Mouse (Mus musculus): ENCODE results near the gene Cdca4. TPM values are rescaled to one million over a fixed set of nuclear protein-coding genes. Genes with fewer than 3 reads are reported as not detected.

Gene Cdca4
- total RNA-seq, 1 experiment = 78.2 TPM

DNA sequence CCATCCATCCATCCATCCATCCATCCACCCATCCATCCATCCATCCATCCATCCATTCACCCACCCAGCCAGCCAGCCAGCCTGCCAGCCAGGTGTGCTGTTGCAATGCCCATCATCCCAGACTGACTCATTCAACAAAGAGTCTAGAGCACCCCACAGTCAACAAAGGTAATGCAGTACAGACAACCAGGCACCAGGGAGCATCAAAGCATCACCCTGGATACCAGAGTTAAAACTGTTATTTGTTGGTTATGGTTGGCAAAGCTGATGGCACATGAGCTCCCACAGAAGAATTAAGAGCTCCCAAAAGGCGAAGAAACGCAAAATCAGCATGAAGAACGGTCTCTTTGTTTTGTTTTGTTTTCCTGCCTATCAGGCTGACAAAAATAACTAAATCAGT lies 27.1 kb upstream of the Cdca4 start:
- no peak overlapping the region for H3K9ac ChIP-seq (ENCODE audit: insufficient read depth, low read depth, low read length, poor library complexity, severe bottlenecking)
- TF ChIP-seq HCFC1 (IDR thresholded peaks at IDR 0.05; ENCODE audit: borderline replicate concordance, insufficient read depth, low read length) (no peak), ZNF384 (IDR thresholded peaks at IDR 0.05; ENCODE audit: low read depth, low read length) (no peak), MAFK (IDR thresholded peaks at IDR 0.05; ENCODE audit: insufficient read depth, low read depth, low read length) (no peak), CHD2 (IDR thresholded peaks at IDR 0.05; ENCODE audit: low read depth, low read length) (no peak), ZC3H11A (IDR thresholded peaks at IDR 0.05; ENCODE audit: borderline replicate concordance, low read depth, low read length) (no peak)
- in situ Hi-C loops (cut with MboI; ENCODE audit: low sequenced_read_pairs in 2 of 2, unreplicated experiment in 2 of 2) = no loop called here
- no peak overlapping the region for H3K27ac ChIP-seq (ENCODE audit: insufficient read depth, low read depth, low read length, poor library complexity, severe bottlenecking)
- H3K9me3 ChIP-seq (ENCODE audit: control insufficient read depth, insufficient read depth, low read depth, low read length) = no peaks in the 10 kb centered on the region
- peaks cover 2 to 12% of the 10 kb centered on the region in 2 experiments; a peak in 2 of 4 replicates for H3K4me1 ChIP-seq (ENCODE audit: control insufficient read depth in 2 of 2, insufficient read depth in 2 of 2, low read length in 2 of 2, poor library complexity in 1 of 2)
- H3K4me3 ChIP-seq (ENCODE audit: insufficient read depth in 1 of 2, low read depth in 1 of 2, low read length in 2 of 2, poor library complexity in 1 of 2, severe bottlenecking in 1 of 2) = no peak overlapping the region
- no peaks in the 10 kb centered on the region for H3K36me3 ChIP-seq (ENCODE audit: control insufficient read depth, insufficient read depth, low read length, poor library complexity, severe bottlenecking)
- DNase-seq (ENCODE audit: low read depth, low spot score) = no peak

DNA sequence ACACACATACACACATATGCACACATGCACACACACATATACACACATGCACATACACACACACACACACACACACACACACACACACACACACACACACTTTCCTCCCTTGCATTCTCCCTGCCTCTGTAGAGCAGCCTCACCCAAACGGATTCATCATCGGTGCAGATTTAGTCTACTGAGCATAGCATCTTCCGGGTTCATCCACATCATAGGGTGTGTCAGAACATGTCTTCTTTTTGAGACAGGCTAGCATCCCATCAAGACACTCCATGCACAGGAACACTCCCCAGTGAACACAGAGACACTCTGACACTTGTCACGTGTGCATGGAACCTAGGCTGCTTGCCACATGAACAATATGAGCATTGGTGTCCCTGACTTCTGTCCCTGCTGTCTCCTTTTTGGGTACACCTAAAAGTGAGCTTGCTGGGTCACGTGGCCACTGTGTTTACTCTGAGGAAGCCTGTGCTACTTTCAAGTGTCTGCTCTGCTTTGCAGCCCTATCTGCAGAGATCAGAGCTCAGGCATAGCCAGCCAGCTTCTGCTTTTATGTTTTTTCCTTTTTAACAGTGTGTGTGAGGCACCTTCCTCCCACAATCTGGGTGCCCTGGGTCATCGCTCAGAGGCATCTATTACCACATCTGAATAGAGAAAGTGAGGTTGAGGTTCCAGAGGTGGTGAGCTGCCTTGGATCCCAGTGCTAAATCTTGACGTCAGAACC lies 25.5 kb upstream of the Cdca4 start:
- H3K4me3 ChIP-seq (ENCODE audit: insufficient read depth in 1 of 2, low read depth in 1 of 2, low read length in 2 of 2, poor library complexity in 1 of 2, severe bottlenecking in 1 of 2) = no peak overlapping the region
- no peak for DNase-seq (ENCODE audit: low read depth, low spot score)
- no peaks in the 10 kb centered on the region for H3K36me3 ChIP-seq (ENCODE audit: control insufficient read depth, insufficient read depth, low read length, poor library complexity, severe bottlenecking)
- no peak overlapping the region for H3K9ac ChIP-seq (ENCODE audit: insufficient read depth, low read depth, low read length, poor library complexity, severe bottlenecking)
- H3K27ac ChIP-seq (ENCODE audit: insufficient read depth, low read depth, low read length, poor library complexity, severe bottlenecking) = no peak overlapping the region
- H3K4me1 ChIP-seq (ENCODE audit: control insufficient read depth in 2 of 2, insufficient read depth in 2 of 2, low read length in 2 of 2, poor library complexity in 1 of 2) = peaks cover 2 to 20% of the 10 kb centered on the region in 2 experiments; a peak in 2 of 4 replicates
- TF ChIP-seq ZNF384 (IDR thresholded peaks at IDR 0.05; ENCODE audit: low read depth, low read length) = no peak
- no peak for TF ChIP-seq ZC3H11A (IDR thresholded peaks at IDR 0.05; ENCODE audit: borderline replicate concordance, low read depth, low read length)
- TF ChIP-seq HCFC1 (IDR thresholded peaks at IDR 0.05; ENCODE audit: borderline replicate concordance, insufficient read depth, low read length) = no peak
- no peak for TF ChIP-seq MAFK (IDR thresholded peaks at IDR 0.05; ENCODE audit: insufficient read depth, low read depth, low read length)
- TF ChIP-seq CHD2 (IDR thresholded peaks at IDR 0.05; ENCODE audit: low read depth, low read length) = no peak
- no peaks in the 10 kb centered on the region for H3K9me3 ChIP-seq (ENCODE audit: control insufficient read depth, insufficient read depth, low read depth, low read length)
- in situ Hi-C loops (cut with MboI; ENCODE audit: low sequenced_read_pairs in 2 of 2, unreplicated experiment in 2 of 2) = no loop called here

DNA sequence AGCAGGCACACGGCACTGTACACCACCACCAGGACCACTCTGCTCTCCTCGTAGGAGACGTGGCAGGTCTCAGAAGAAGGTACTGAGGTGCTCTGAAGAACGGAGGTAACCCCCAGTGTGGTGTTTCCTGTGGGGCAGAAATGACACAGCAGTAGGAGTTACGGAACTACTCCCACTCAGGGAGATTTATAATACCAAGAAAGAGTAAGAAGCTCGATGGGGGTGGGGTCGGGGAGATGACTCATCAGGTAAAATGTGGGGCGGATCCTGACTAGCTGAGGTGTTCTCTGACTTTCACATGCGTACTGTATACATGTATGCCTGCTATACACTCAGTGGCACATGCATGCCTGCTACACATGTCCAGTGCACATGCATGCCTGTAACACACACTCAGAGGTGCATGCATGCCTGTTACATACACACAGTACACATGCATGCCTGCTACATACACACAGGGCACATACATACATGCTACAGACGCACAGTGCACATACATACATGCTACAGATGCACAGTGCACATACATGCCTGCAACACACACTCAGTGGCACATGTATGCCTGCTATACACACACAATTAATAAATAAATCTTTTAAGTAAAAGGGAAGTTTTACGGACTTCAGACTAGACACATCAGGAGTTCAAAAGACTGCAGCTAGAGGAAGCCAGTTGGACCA lies 24.0 kb upstream of the Cdca4 start:
- in situ Hi-C loops (cut with MboI; ENCODE audit: low sequenced_read_pairs in 2 of 2, unreplicated experiment in 2 of 2) = no loop called here
- TF ChIP-seq CHD2 (IDR thresholded peaks at IDR 0.05; ENCODE audit: low read depth, low read length) = no peak
- no peak for TF ChIP-seq ZC3H11A (IDR thresholded peaks at IDR 0.05; ENCODE audit: borderline replicate concordance, low read depth, low read length)
- TF ChIP-seq HCFC1 (IDR thresholded peaks at IDR 0.05; ENCODE audit: borderline replicate concordance, insufficient read depth, low read length) = no peak
- TF ChIP-seq MAFK (IDR thresholded peaks at IDR 0.05; ENCODE audit: insufficient read depth, low read depth, low read length) = no peak
- TF ChIP-seq ZNF384 (IDR thresholded peaks at IDR 0.05; ENCODE audit: low read depth, low read length) = no peak
- Histone ChIP-seq H3K36me3 (ENCODE audit: control insufficient read depth, insufficient read depth, low read length, poor library complexity, severe bottlenecking) (no peaks in the 10 kb centered on the region), H3K4me1 (ENCODE audit: control insufficient read depth in 2 of 2, insufficient read depth in 2 of 2, low read length in 2 of 2, poor library complexity in 1 of 2) (peaks cover 2 to 20% of the 10 kb centered on the region in 2 experiments; a peak in 2 of 4 replicates), H3K27ac (ENCODE audit: insufficient read depth, low read depth, low read length, poor library complexity, severe bottlenecking) (no peak overlapping the region), H3K9me3 (ENCODE audit: control insufficient read depth, insufficient read depth, low read depth, low read length) (no peaks in the 10 kb centered on the region), H3K9ac (ENCODE audit: insufficient read depth, low read depth, low read length, poor library complexity, severe bottlenecking) (no peak overlapping the region), H3K4me3 (ENCODE audit: insufficient read depth in 1 of 2, low read depth in 1 of 2, low read length in 2 of 2, poor library complexity in 1 of 2, severe bottlenecking in 1 of 2) (no peak overlapping the region)
- no peak for DNase-seq (ENCODE audit: low read depth, low spot score)

DNA sequence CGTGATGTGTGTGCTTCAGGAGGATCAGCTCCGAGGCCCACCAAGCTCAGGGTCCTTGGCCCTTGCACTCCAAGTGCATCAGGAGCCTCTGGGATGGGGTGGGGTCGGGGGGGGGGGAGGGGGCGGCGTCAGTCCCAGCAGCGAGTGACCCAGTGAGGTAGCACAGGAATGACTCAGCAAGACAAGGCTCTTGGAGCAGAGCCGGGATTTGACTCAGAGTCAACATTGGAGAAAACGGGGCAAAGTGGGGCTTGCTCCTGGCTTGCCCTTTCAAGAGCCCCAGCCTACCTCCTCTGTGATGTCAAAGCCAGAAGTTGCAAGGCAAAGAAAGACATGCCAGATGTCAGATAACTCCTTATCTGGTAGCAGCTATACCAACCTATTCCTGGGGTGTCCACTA lies 21.9 kb upstream of the Cdca4 start:
- no peak overlapping the region for H3K9ac ChIP-seq (ENCODE audit: insufficient read depth, low read depth, low read length, poor library complexity, severe bottlenecking)
- H3K4me1 ChIP-seq (ENCODE audit: control insufficient read depth in 2 of 2, insufficient read depth in 2 of 2, low read length in 2 of 2, poor library complexity in 1 of 2) = peaks cover 2 to 20% of the 10 kb centered on the region in 2 experiments; a peak in 2 of 4 replicates
- in situ Hi-C loops (cut with MboI; ENCODE audit: low sequenced_read_pairs in 2 of 2, unreplicated experiment in 2 of 2) = no loop called here
- H3K36me3 ChIP-seq (ENCODE audit: control insufficient read depth, insufficient read depth, low read length, poor library complexity, severe bottlenecking) = no peaks in the 10 kb centered on the region
- H3K27ac ChIP-seq (ENCODE audit: insufficient read depth, low read depth, low read length, poor library complexity, severe bottlenecking) = peak overlapping the region; percentile 35; the same call in 1 of the 2 replicates
- H3K9me3 ChIP-seq (ENCODE audit: control insufficient read depth, insufficient read depth, low read depth, low read length) = no peaks in the 10 kb centered on the region
- TF ChIP-seq ZNF384 (IDR thresholded peaks at IDR 0.05; ENCODE audit: low read depth, low read length) = no peak
- TF ChIP-seq MAFK (IDR thresholded peaks at IDR 0.05; ENCODE audit: insufficient read depth, low read depth, low read length) = peak; percentile 72; the same call in 1 of the 2 replicates
- no peak for TF ChIP-seq HCFC1 (IDR thresholded peaks at IDR 0.05; ENCODE audit: borderline replicate concordance, insufficient read depth, low read length)
- no peak for TF ChIP-seq CHD2 (IDR thresholded peaks at IDR 0.05; ENCODE audit: low read depth, low read length)
- no peak for TF ChIP-seq ZC3H11A (IDR thresholded peaks at IDR 0.05; ENCODE audit: borderline replicate concordance, low read depth, low read length)
- H3K4me3 ChIP-seq (ENCODE audit: insufficient read depth in 1 of 2, low read depth in 1 of 2, low read length in 2 of 2, poor library complexity in 1 of 2, severe bottlenecking in 1 of 2) = no peak overlapping the region
- no peak for DNase-seq (ENCODE audit: low read depth, low spot score)
